Mouse (Mus musculus): Measurements from ENCODE around the gene Fam57b.
A peak's percentile ranks its signal among the peaks of the same experiment; 100 is the strongest.

Gene Fam57b

GRCm38 (mm10) chr7:126777476-126777875 is 20.0 kb upstream of the Fam57b start:
- DNase-seq (ENCODE audit: inconsistent age in 2 of 2, low spot score in 1 of 2) = peak; percentile 53 to 80

GRCm38 (mm10) chr7:126778147-126778546 is 19.3 kb upstream of the Fam57b start:
- DNase-seq (ENCODE audit: inconsistent age in 2 of 2, low spot score in 1 of 2) = no peak

- DNase-seq (ENCODE audit: inconsistent age in 2 of 2, low spot score in 1 of 2) = peak in 1 of 2 experiments; percentile 16
Observed at GRCm38 (mm10) chr7:126779101-126779500, 18.4 kb upstream of the Fam57b start.

GRCm38 (mm10) chr7:126779983-126780970 is 17.2 kb upstream of the Fam57b start:
- peak; percentile 89 to 95 for DNase-seq (ENCODE audit: inconsistent age in 2 of 2, low spot score in 1 of 2)

GRCm38 (mm10) chr7:126780971-126781635 is 16.4 kb upstream of the Fam57b start, which contains the start of gene Tbx6:
TSS of gene Tbx6 (plus strand) at chr7:126781483.
- DNase-seq (ENCODE audit: inconsistent age in 2 of 2, low spot score in 1 of 2) = peak in 1 of 2 experiments; percentile 66

GRCm38 (mm10) chr7:126781661-126782370 is 15.7 kb upstream of the Fam57b start:
- DNase-seq (ENCODE audit: inconsistent age in 2 of 2, low spot score in 1 of 2) = peak in 1 of 2 experiments; percentile 76

- DNase-seq (ENCODE audit: inconsistent age in 2 of 2, low spot score in 1 of 2) = peak in 1 of 2 experiments; percentile 51
Observed at GRCm38 (mm10) chr7:126782693-126783092, 14.8 kb upstream of the Fam57b start.

- no peak for DNase-seq (ENCODE audit: inconsistent age in 2 of 2, low spot score in 1 of 2)
Observed at GRCm38 (mm10) chr7:126784469-126784868, 13.0 kb upstream of the Fam57b start.

- no peak for DNase-seq (ENCODE audit: inconsistent age in 2 of 2, low spot score in 1 of 2)
Observed at GRCm38 (mm10) chr7:126785056-126785455, 12.4 kb upstream of the Fam57b start.

- no peak for DNase-seq (ENCODE audit: inconsistent age in 2 of 2, low spot score in 1 of 2)
Observed at GRCm38 (mm10) chr7:126786142-126786541, 11.3 kb upstream of the Fam57b start.

- no peak for DNase-seq (ENCODE audit: inconsistent age in 2 of 2, low spot score in 1 of 2)
Observed at GRCm38 (mm10) chr7:126789141-126789540, 8.3 kb upstream of the Fam57b start.

- DNase-seq (ENCODE audit: inconsistent age in 2 of 2, low spot score in 1 of 2) = peak; percentile 97 to 98
Observed at GRCm38 (mm10) chr7:126791851-126792720, 5.4 kb upstream of the Fam57b start, which contains the start of gene Ppp4c. TSS of gene Ppp4c (minus strand) at chr7:126792496.

GRCm38 (mm10) chr7:126792721-126793443 is 4.6 kb upstream of the Fam57b start:
- no peak for DNase-seq (ENCODE audit: inconsistent age in 2 of 2, low spot score in 1 of 2)

- DNase-seq (ENCODE audit: inconsistent age in 2 of 2, low spot score in 1 of 2) = no peak
Observed at GRCm38 (mm10) chr7:126793456-126794270, 3.8 kb upstream of the Fam57b start.

- DNase-seq (ENCODE audit: inconsistent age in 2 of 2, low spot score in 1 of 2) = no peak
Observed at GRCm38 (mm10) chr7:126794271-126794605, 3.2 kb upstream of the Fam57b start.

GRCm38 (mm10) chr7:126795387-126796317 is 1.8 kb upstream of the Fam57b start:
- DNase-seq (ENCODE audit: inconsistent age in 2 of 2, low spot score in 1 of 2) = no peak

- DNase-seq (ENCODE audit: inconsistent age in 2 of 2, low spot score in 1 of 2) = peak in 1 of 2 experiments; percentile 41
Observed at GRCm38 (mm10) chr7:126796350-126796932, 1.0 kb upstream of the Fam57b start.

Measured in adrenal gland, adult (tissue).